Mouse (Mus musculus) layer of hippocampus, adult 11-12 months (tissue): ENCODE results near the gene P2ry10b.

ENCODE experiments used
- DNase-seq: peaks from one replicate; pipeline ENCODE4 v3.0.0; 2022; ENCODE audit warnings: low spot score

The P2ry10b gene

GRCm38 (mm10) chrX:107148681-107149080, at the start of gene P2ry10b:
TSS of gene P2ry10b (plus strand) at chrX:107148927.
- no peak for DNase-seq

GRCm38 (mm10) chrX:107116333-107116732, 32.4 kb upstream of the P2ry10b start:
- DNase-seq = no peak

- DNase-seq = no peak
Measured at GRCm38 (mm10) chrX:107116987-107117386, 31.7 kb upstream of the P2ry10b start.

GRCm38 (mm10) chrX:107143184-107143583, 5.5 kb upstream of the P2ry10b start:
- DNase-seq = no peak

- no peak for DNase-seq
Measured at GRCm38 (mm10) chrX:107143930-107144329, 4.8 kb upstream of the P2ry10b start.

GRCm38 (mm10) chrX:107149391-107149993, 765 bp downstream of the P2ry10b start:
- no peak for DNase-seq

GRCm38 (mm10) chrX:107150027-107150426, 1.3 kb downstream of the P2ry10b start:
- DNase-seq = no peak

GRCm38 (mm10) chrX:107150752-107151515, 2.2 kb downstream of the P2ry10b start:
- no peak for DNase-seq

- no peak for DNase-seq
Measured at GRCm38 (mm10) chrX:107156021-107156420, 7.3 kb downstream of the P2ry10b start.

GRCm38 (mm10) chrX:107160496-107160895, 11.8 kb downstream of the P2ry10b start:
- DNase-seq = no peak

- peak; percentile 8 for DNase-seq
Measured at GRCm38 (mm10) chrX:107168281-107168680, 19.6 kb downstream of the P2ry10b start.

- DNase-seq = no peak
Measured at GRCm38 (mm10) chrX:107169128-107169527, 20.4 kb downstream of the P2ry10b start.

- DNase-seq = no peak
Measured at GRCm38 (mm10) chrX:107178742-107179141, 30.0 kb downstream of the P2ry10b start.

- DNase-seq = no peak
Measured at GRCm38 (mm10) chrX:107217577-107218090, 68.9 kb downstream of the P2ry10b start.
